Mouse (Mus musculus) inflammation-experienced regulatory T-cells, adult 6 months (primary cell): ENCODE measurements around the gene Olfr320. TPM values are rescaled to one million over a fixed set of nuclear protein-coding genes. Genes with fewer than 3 reads are reported as not detected.
A peak's percentile ranks its signal among the peaks of the same experiment; 100 is the strongest.
"Not testable (repeated sequence)": the region's sequence is repeated elsewhere in the genome, so short reads cannot be mapped to it uniquely, and the experiment has no call there.

Experiments used
- ATAC-seq: one replicate; pipeline ENCODE4 v1.8.0; 2017
- polyA plus RNA-seq, 3 experiments: library from polyadenylated mRNA; unstranded; fragments of 100-300 nt; shearing (Covaris generic); gene quantifications; one replicate each; pipeline ENCODE4 v1.2.1; 2017

Gene Olfr320
- not detected for polyA plus RNA-seq

- no peak for ATAC-seq
Measured at GRCm38 (mm10) chr11:58680799-58681198, at the start of gene Olfr320. Olfr320 (plus strand) TSS chr11:58681099.

GRCm38 (mm10) chr11:58634878-58635277 is 46.0 kb upstream of the Olfr320 start:
- ATAC-seq: no peak

- peak; percentile 46 for ATAC-seq
Measured at GRCm38 (mm10) chr11:58636376-58636977, 44.4 kb upstream of the Olfr320 start.

- ATAC-seq: no peak
Measured at GRCm38 (mm10) chr11:58638176-58638701, 42.7 kb upstream of the Olfr320 start.

GRCm38 (mm10) chr11:58640272-58640867 is 40.5 kb upstream of the Olfr320 start, which contains the start of gene Trim58:
Trim58 (plus strand) TSS chr11:58640465.
- no peak for ATAC-seq

GRCm38 (mm10) chr11:58641057-58641456 is 39.8 kb upstream of the Olfr320 start:
- no peak for ATAC-seq

GRCm38 (mm10) chr11:58641638-58642358 is 39.1 kb upstream of the Olfr320 start:
- no peak for ATAC-seq

GRCm38 (mm10) chr11:58643350-58643749 is 37.5 kb upstream of the Olfr320 start:
- ATAC-seq: peak; percentile 35

- ATAC-seq: no peak
Measured at GRCm38 (mm10) chr11:58655151-58655550, 25.7 kb upstream of the Olfr320 start.

- no peak for ATAC-seq
Measured at GRCm38 (mm10) chr11:58658596-58658995, 22.3 kb upstream of the Olfr320 start, which contains the start of gene Olfr322. Olfr322 (plus strand) TSS chr11:58658782.

- ATAC-seq: no peak
Measured at GRCm38 (mm10) chr11:58669252-58669651, 11.6 kb upstream of the Olfr320 start.

GRCm38 (mm10) chr11:58671825-58672224 is 9.1 kb upstream of the Olfr320 start:
- no peak for ATAC-seq

GRCm38 (mm10) chr11:58698862-58699261 is 18.0 kb downstream of the Olfr320 start, which contains the start of gene Olfr319:
Olfr319 (plus strand) TSS chr11:58699162.
- ATAC-seq: no peak

- ATAC-seq: no peak
Measured at GRCm38 (mm10) chr11:58709086-58709485, 28.2 kb downstream of the Olfr320 start.

- ATAC-seq: not testable (repeated sequence)
Measured at GRCm38 (mm10) chr11:58717723-58718122, 36.8 kb downstream of the Olfr320 start.

- no peak for ATAC-seq
Measured at GRCm38 (mm10) chr11:58719701-58720100, 38.8 kb downstream of the Olfr320 start.

- no peak for ATAC-seq
Measured at GRCm38 (mm10) chr11:58723914-58724313, 43.0 kb downstream of the Olfr320 start, which contains the start of gene Olfr318. Olfr318 (minus strand) TSS chr11:58724014.

- not testable (repeated sequence) for ATAC-seq
Measured at GRCm38 (mm10) chr11:58727896-58728650, 47.2 kb downstream of the Olfr320 start.

GRCm38 (mm10) chr11:58733372-58733771 is 52.5 kb downstream of the Olfr320 start:
- no peak for ATAC-seq
